Mouse (Mus musculus): ENCODE measurements at regions not wholly inside any gene's neighbourhood (a gene's known extent, or its start where the extent isn't known, plus 50 kb on each side); places are given as distances from the start of the nearest gene placed in this dataset. TPM values are rescaled to one million over a fixed set of nuclear protein-coding genes. Genes with fewer than 3 reads are reported as not detected.

DNA sequence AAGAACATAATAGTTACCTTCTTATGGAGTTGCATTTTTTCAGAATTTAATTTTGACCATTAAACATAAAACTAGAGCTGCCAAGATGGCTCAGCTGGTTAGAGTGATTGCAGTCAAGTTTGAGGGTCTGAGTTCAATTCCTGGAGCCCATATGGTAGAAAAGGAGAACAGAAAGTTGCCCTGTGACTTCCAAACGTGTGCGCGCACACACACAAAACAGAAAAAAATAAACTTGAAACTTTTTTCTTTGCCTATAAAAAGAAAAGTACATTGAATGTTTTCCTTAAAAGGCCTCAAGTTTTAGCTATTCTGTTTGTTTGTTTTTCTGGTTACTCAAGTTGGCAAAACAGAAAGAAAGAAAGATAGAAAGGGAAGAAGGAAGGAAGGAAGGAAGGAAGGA is 59.2 kb upstream of the Ankrd50 start:
- Histone ChIP-seq H3K4me3 (no peak overlapping the region), H3K4me1 (replicated peaks) (no peaks in the 10 kb centered on the region), H3K9me3 (no peaks in the 10 kb centered on the region), H3K9ac (no peak overlapping the region), H3K27ac (no peak overlapping the region), H3K4me2 (no peak overlapping the region), H3K27me3 (no peaks in the 10 kb centered on the region), H3K36me3 (no peaks in the 10 kb centered on the region)
- ATAC-seq (ENCODE audit: low FRiP score): no peak
- WGBS: 91% methylated on average over 3 of the region's 3 CpGs

DNA sequence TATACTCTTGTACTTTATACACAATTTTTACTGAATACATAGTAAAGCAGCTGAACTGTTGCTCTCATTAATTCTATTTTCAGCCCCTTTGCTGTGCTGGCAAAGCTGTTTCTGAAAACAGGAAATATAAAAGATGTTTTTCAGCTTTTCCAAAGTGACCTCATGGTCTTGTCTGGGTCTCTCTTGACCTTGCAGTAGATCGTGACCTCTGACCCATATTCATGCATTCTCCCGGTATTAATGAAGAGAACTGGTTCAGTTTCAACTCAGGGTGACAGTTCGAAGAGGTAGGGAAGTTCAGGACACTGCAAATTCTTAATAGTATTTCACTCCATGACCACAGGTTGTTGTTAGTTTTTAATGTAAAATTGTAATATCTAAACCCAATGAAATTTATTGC is 56.7 kb upstream of the Ankrd50 start:
- no peak overlapping the region for H3K9ac ChIP-seq
- no peaks in the 10 kb centered on the region for H3K9me3 ChIP-seq
- no peak for ATAC-seq (ENCODE audit: low FRiP score)
- H3K36me3 ChIP-seq: no peaks in the 10 kb centered on the region
- no peak overlapping the region for H3K27ac ChIP-seq
- H3K27me3 ChIP-seq: no peaks in the 10 kb centered on the region
- no peak overlapping the region for H3K4me2 ChIP-seq
- WGBS: 66% methylated on average over 3 of the region's 3 CpGs
- no peak overlapping the region for H3K4me3 ChIP-seq
- H3K4me1 ChIP-seq (replicated peaks): no peaks in the 10 kb centered on the region

DNA sequence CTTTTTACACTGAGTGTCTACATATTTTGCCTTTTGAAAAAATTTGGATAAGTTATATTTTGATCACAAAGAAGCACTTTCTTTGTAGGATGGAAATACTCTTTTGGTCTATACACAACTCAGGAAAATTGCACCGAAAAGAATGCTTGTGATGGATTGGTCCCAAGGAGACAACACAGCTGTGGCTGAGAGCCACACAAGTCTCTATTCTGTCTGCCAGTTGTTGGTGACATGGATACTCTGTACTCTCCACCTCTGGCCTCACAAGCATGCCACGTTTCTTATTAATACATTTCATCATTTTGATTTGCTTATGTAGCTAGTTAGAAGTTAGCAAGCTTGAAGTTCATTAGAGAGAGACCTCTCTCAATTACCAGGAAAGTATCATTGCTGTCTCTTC is 53.7 kb upstream of the Ankrd50 start:
- Histone ChIP-seq H3K4me1 (replicated peaks) (no peaks in the 10 kb centered on the region), H3K9me3 (no peaks in the 10 kb centered on the region), H3K27me3 (no peaks in the 10 kb centered on the region), H3K9ac (no peak overlapping the region), H3K4me3 (no peak overlapping the region), H3K36me3 (no peaks in the 10 kb centered on the region), H3K27ac (no peak overlapping the region), H3K4me2 (no peak overlapping the region)
- no peak for ATAC-seq (ENCODE audit: low FRiP score)
- 85% methylated on average over 2 of the region's 2 CpGs for WGBS

DNA sequence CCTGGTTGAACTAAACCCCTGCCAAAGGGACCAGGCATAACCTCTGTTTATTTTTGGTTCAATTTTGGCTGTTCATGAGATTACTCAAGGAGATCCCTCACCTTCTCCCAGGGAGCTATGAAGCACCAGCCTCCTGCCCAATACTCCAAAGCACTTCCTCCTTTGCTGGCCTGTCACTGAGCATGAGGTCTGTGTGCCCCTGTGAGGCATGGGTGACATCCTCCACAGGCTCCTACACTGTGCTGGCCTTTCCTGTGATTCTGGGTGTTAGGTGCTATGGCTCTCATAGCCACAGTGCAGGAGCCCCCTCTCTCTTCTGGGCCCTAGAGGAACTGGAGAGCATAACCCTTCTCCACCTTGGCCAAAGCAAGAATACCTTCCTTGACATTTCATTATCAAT is 53.1 kb upstream of the Ankrd50 start:
- H3K36me3 ChIP-seq: no peaks in the 10 kb centered on the region
- no peak for ATAC-seq (ENCODE audit: low FRiP score)
- no peak overlapping the region for H3K27ac ChIP-seq
- H3K4me3 ChIP-seq: no peak overlapping the region
- no peak overlapping the region for H3K9ac ChIP-seq
- H3K4me1 ChIP-seq (replicated peaks): no peaks in the 10 kb centered on the region
- no peaks in the 10 kb centered on the region for H3K9me3 ChIP-seq
- no peaks in the 10 kb centered on the region for H3K27me3 ChIP-seq
- H3K4me2 ChIP-seq: no peak overlapping the region

Small RNA genes lying in the stretch of these regions (microRNA-seq; reads per million reads assigned to microRNA genes)
- not detected for gene Gm24462

Measured in hindbrain, embryonic 13.5 days (tissue).